Mouse (Mus musculus) frontal cortex, adult (tissue): ENCODE results near the gene Ceacam1.

Source experiments
- ATAC-seq: cut with Nextera tagmentation; 2 replicates; pipeline ENCODE4 v1.9.2; 2017; ENCODE audit warnings: mild to moderate bottlenecking, moderate library complexity, mixed read lengths; ENCODE audit not compliant: low TSS enrichment

Gene Ceacam1

DNA sequence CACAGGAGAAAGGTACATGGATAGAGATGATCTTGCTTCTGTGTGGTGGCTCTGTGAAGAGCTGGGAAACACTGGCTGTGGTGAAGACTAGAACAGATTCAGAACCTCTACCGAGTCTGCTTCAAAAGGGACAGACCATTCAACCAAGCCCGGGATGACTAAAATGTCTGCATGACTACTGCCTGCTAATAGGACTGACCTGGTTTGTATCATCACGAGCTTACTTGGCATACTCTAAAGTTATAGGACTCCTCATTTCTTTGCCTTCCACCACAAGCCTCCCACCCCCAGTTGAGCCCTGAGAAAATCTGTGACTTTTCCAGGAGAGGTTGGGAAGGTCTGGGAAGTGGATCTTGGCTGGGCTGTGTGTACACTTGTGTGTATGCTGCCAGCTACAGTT, 65.5 kb downstream of the Ceacam1 start:
- ATAC-seq = no peak
